Comparison of ENCODE assay signal across 20 mouse cellular contexts in genomic region chr6:71840597-71841290, GRCm38 (mm10). TPM values are rescaled to one million over a fixed set of nuclear protein-coding genes. Genes with fewer than 3 reads are reported as not detected.
DNase-seq lines count a peak whose midpoint lies in the region; ATAC-seq and TF ChIP-seq lines count a peak whose summit lies in the region.
"Had no signal": no experiment of that assay in that cellular context is flagged by ENCODE, and none has a peak within 500 bp of the region (broad histone marks: within the 10 kb centered on the region; RNA-seq: fewer than 3 reads in every experiment).

No protein-coding gene starts in this region.

- no peak overlapping the region for H3K9ac ChIP-seq in kidney, embryonic 14.5 days (ENCODE audit: low read depth, low read length)
- H3K9ac ChIP-seq in liver, embryonic 14.5 days (replicated peaks) = no peak overlapping the region
- H3K9ac ChIP-seq in forebrain, embryonic 14.5 days (ENCODE audit: low read length) = no peak overlapping the region
- H3K9ac ChIP-seq: embryonic facial prominence, embryonic 15.5 days; forebrain, embryonic 15.5 days had no signal

- no peaks in the 10 kb centered on the region for H3K27me3 ChIP-seq in kidney, adult 2 months (replicated peaks; ENCODE audit: control insufficient read depth, insufficient read depth, low read length)
- no peaks in the 10 kb centered on the region for H3K27me3 ChIP-seq in kidney, embryonic 14.5 days (ENCODE audit: control insufficient read depth, insufficient read depth, low read length)
- no peaks in the 10 kb centered on the region for H3K27me3 ChIP-seq in liver, embryonic 14.5 days (ENCODE audit: control insufficient read depth, insufficient read depth, low read length)
- H3K27me3 ChIP-seq in forebrain, embryonic 14.5 days (replicated peaks; ENCODE audit: control insufficient read depth, insufficient read depth, low read length) = no peaks in the 10 kb centered on the region
- H3K27me3 ChIP-seq: embryonic facial prominence, embryonic 15.5 days; forebrain, embryonic 15.5 days had no signal

- H3K4me1 ChIP-seq in kidney, adult 2 months (ENCODE audit: control insufficient read depth, insufficient read depth, low read length) = peaks cover 14% of the 10 kb centered on the region
- H3K4me1 ChIP-seq in kidney, embryonic 14.5 days (ENCODE audit: control insufficient read depth, insufficient read depth, low read length) = no peaks in the 10 kb centered on the region
- H3K4me1 ChIP-seq in liver, embryonic 14.5 days (replicated peaks; ENCODE audit: control insufficient read depth in 2 of 2, insufficient read depth in 2 of 2, low read length in 1 of 2) = peaks cover 3 to 16% of the 10 kb centered on the region in 2 experiments; a peak in 3 of 4 replicates
- no peaks in the 10 kb centered on the region for H3K4me1 ChIP-seq in forebrain, embryonic 14.5 days (ENCODE audit: control insufficient read depth, insufficient read depth, low read length)
- H3K4me1 ChIP-seq: embryonic facial prominence, embryonic 15.5 days; forebrain, embryonic 10.5 days; forebrain, embryonic 15.5 days; heart, embryonic 10.5 days had no signal

- WGBS in kidney, adult 2 months = 100% methylated on average over 1 of the region's 1 CpGs
- 97% methylated on average over 1 of the region's 1 CpGs for WGBS in kidney, embryonic 14.5 days
- 81% methylated on average over 1 of the region's 1 CpGs for WGBS in liver, embryonic 14.5 days (ENCODE audit: insufficient replicate concordance)
- 97% methylated on average over 1 of the region's 1 CpGs for WGBS in forebrain, embryonic 14.5 days

- TF ChIP-seq EP300 in liver, embryonic 14.5 days (IDR thresholded peaks at IDR 0.05; ENCODE audit: low read depth) = no peak

- TF ChIP-seq POLR2A in kidney, adult 2 months (IDR thresholded peaks at IDR 0.05; ENCODE audit: low read depth, low read length) = no peak

- ATAC-seq in kidney, embryonic 14.5 days (ENCODE audit: low FRiP score, low TSS enrichment) = no peak
- 0 out of 2 replicates have a peak, but pooled peaks have one; percentile 53 for ATAC-seq in liver, embryonic 14.5 days (ENCODE audit: insufficient read depth)
- ATAC-seq in forebrain, embryonic 14.5 days = no peak
- ATAC-seq: forebrain, embryonic 15.5 days had no signal

- no peaks in the 10 kb centered on the region for H3K36me3 ChIP-seq in kidney, adult 2 months (ENCODE audit: control insufficient read depth, insufficient read depth, low read length)
- peaks cover 9% of the 10 kb centered on the region; the same call in 1 of the 2 replicates for H3K36me3 ChIP-seq in kidney, embryonic 14.5 days (ENCODE audit: control insufficient read depth, insufficient read depth, low read length)
- peaks cover 7% of the 10 kb centered on the region for H3K36me3 ChIP-seq in liver, embryonic 14.5 days (replicated peaks; ENCODE audit: control insufficient read depth, insufficient read depth, low read depth)
- peaks cover 14% of the 10 kb centered on the region for H3K36me3 ChIP-seq in forebrain, embryonic 14.5 days (ENCODE audit: control insufficient read depth, insufficient read depth, low read length)

- H3K9me3 ChIP-seq in kidney, embryonic 14.5 days (ENCODE audit: control insufficient read depth, low read length) = no peaks in the 10 kb centered on the region
- H3K9me3 ChIP-seq in liver, embryonic 14.5 days (ENCODE audit: control insufficient read depth, low read length) = no peaks in the 10 kb centered on the region
- no peaks in the 10 kb centered on the region for H3K9me3 ChIP-seq in forebrain, embryonic 14.5 days (replicated peaks; ENCODE audit: control insufficient read depth, low read length)
- H3K9me3 ChIP-seq: embryonic facial prominence, embryonic 15.5 days; forebrain, embryonic 10.5 days; forebrain, embryonic 15.5 days; heart, embryonic 10.5 days had no signal

- peak; percentile 63 for DNase-seq in kidney, adult 2 months
- no peak for DNase-seq in layer of hippocampus, adult 2 months (ENCODE audit: low spot score in 2 of 2)
- DNase-seq in layer of hippocampus, postnatal 10 days (ENCODE audit: low spot score in 2 of 2) = no peak
- no peak for DNase-seq in liver, embryonic 14.5 days (ENCODE audit: low read depth in 3 of 3, low spot score in 3 of 3)
- DNase-seq in spleen, adult 12 weeks (ENCODE audit: low spot score) = no peak
- DNase-seq in forebrain, embryonic 14.5 days (ENCODE audit: low spot score) = no peak
- DNase-seq: adrenal gland, postnatal 10 days; cerebellum, adult 11 months; cerebellum, adult 8-10 months; cerebellum, postnatal 14 days; embryo, embryonic 11 days; heart, adult 18-20 months; heart, postnatal 10 days; heart, postnatal 4 days had no signal

- H3K27ac ChIP-seq in kidney, adult 2 months (ENCODE audit: insufficient read depth, low read depth, low read length) = no peak overlapping the region
- no peak overlapping the region for H3K27ac ChIP-seq in kidney, embryonic 14.5 days (ENCODE audit: low read depth, low read length)
- H3K27ac ChIP-seq in layer of hippocampus, adult 2 months = peak overlapping the region; percentile 48
- no peak overlapping the region for H3K27ac ChIP-seq in liver, embryonic 14.5 days
- H3K27ac ChIP-seq in forebrain, embryonic 14.5 days (ENCODE audit: low read depth, low read length) = no peak overlapping the region
- H3K27ac ChIP-seq: embryonic facial prominence, embryonic 15.5 days; forebrain, embryonic 10.5 days; forebrain, embryonic 15.5 days; heart, embryonic 10.5 days had no signal

- TF ChIP-seq CTCF in kidney, adult 2 months (conservative IDR thresholded peaks at IDR 0.05; ENCODE audit: insufficient read depth, insufficient read length, low read depth, low read length) = no peak
- TF ChIP-seq CTCF in layer of hippocampus, adult 2 months (conservative IDR thresholded peaks at IDR 0.05) = no peak
- TF ChIP-seq CTCF in liver, embryonic 14.5 days (IDR thresholded peaks at IDR 0.05; ENCODE audit: low read depth) = no peak

- no peak overlapping the region for H3K4me3 ChIP-seq in kidney, adult 2 months (ENCODE audit: insufficient read depth, low read depth, low read length)
- H3K4me3 ChIP-seq in kidney, embryonic 14.5 days (ENCODE audit: low read length) = no peak overlapping the region
- H3K4me3 ChIP-seq in layer of hippocampus, adult 2 months = no peak overlapping the region
- no peak overlapping the region for H3K4me3 ChIP-seq in liver, embryonic 14.5 days (ENCODE audit: insufficient read depth in 1 of 2, low read depth in 2 of 2, low read length in 2 of 2)
- H3K4me3 ChIP-seq in forebrain, embryonic 14.5 days (ENCODE audit: low read depth, low read length) = no peak overlapping the region
- H3K4me3 ChIP-seq: embryonic facial prominence, embryonic 15.5 days; erythroblast, embryonic 14.5 days; forebrain, embryonic 10.5 days; forebrain, embryonic 15.5 days; heart, embryonic 10.5 days had no signal

- no peak overlapping the region for H3K4me2 ChIP-seq in kidney, embryonic 14.5 days (replicated peaks; ENCODE audit: low read depth, low read length)
- H3K4me2 ChIP-seq in liver, embryonic 14.5 days (ENCODE audit: low read depth) = no peak overlapping the region
- H3K4me2 ChIP-seq in forebrain, embryonic 14.5 days (ENCODE audit: low read length) = no peak overlapping the region
- H3K4me2 ChIP-seq: embryonic facial prominence, embryonic 15.5 days; forebrain, embryonic 15.5 days had no signal

RNA-seq across cellular contexts. Expression of gene Immt, which starts 9.6 kb away (rescaled TPM):
- 126 and 145 TPM in 2 replicates for polyA plus RNA-seq in kidney, adult 2 months (2012; rRNA removed)
- 179 and 226 TPM in 2 replicates for polyA plus RNA-seq in kidney, embryonic 14.5 days (2014; fragmentation: Nextera tagmentation; extraction: Ambion mirVana)
- 100 to 1,000 TPM; 131 to 137 TPM for total RNA-seq in layer of hippocampus, adult 2 months (2021)
- 100 to 1,000 TPM; 142 TPM for total RNA-seq in layer of hippocampus, postnatal 10 days (2021)
- polyA plus RNA-seq in liver, embryonic 14.5 days (2012; rRNA removed) = 43.4 and 47.0 TPM in 2 replicates
- 132 and 133 TPM in 2 replicates for polyA plus RNA-seq in liver, embryonic 14.5 days (2014; fragmentation: Nextera tagmentation; extraction: Ambion mirVana)
- polyA plus RNA-seq in forebrain, embryonic 14.5 days (2014; fragmentation: Nextera tagmentation; extraction: Ambion mirVana) = 157 and 163 TPM in 2 replicates

RNA-seq across cellular contexts. Expression of gene Mrpl35, which starts 14.0 kb away (rescaled TPM):
- 13.3 and 14.3 TPM in 2 replicates for polyA plus RNA-seq in kidney, adult 2 months (2012; rRNA removed)
- 77.5 and 93.4 TPM in 2 replicates for polyA plus RNA-seq in kidney, embryonic 14.5 days (2014; fragmentation: Nextera tagmentation; extraction: Ambion mirVana)
- total RNA-seq in layer of hippocampus, adult 2 months (2021) = 10 to 100 TPM; 31.2 to 31.8 TPM
- total RNA-seq in layer of hippocampus, postnatal 10 days (2021) = 10 to 100 TPM; 27.8 to 34.2 TPM
- 6.0 and 11.6 TPM in 2 replicates for polyA plus RNA-seq in liver, embryonic 14.5 days (2012; rRNA removed)
- polyA plus RNA-seq in liver, embryonic 14.5 days (2014; fragmentation: Nextera tagmentation; extraction: Ambion mirVana) = 70.5 and 71.5 TPM in 2 replicates
- 44.9 and 51.5 TPM in 2 replicates for polyA plus RNA-seq in forebrain, embryonic 14.5 days (2014; fragmentation: Nextera tagmentation; extraction: Ambion mirVana)
